Mouse (Mus musculus) lung, adult 2 months (tissue): ENCODE measurements at regions not wholly inside any gene's neighbourhood (a gene's known extent, or its start where the extent isn't known, plus 50 kb on each side); places are given as distances from the start of the nearest gene placed in this dataset.

Experiments used
- DNase-seq: peaks from one replicate; pipeline ENCODE4 v3.0.0; 2022
- H3K4me1 ChIP-seq: fragments of 200-500 bp; 2 replicates; pipeline ENCODE4 v1.6.1; 2011; ENCODE audit warnings: low read length; ENCODE audit not compliant: control insufficient read depth, insufficient read depth
- H3K4me3 ChIP-seq: fragments of 200-500 bp; replicated peaks from 2 replicates; pipeline ENCODE3; 2011; ENCODE audit warnings: low read depth, mild to moderate bottlenecking, control low read depth, low read length; ENCODE audit errors: extremely low read depth
- CTCF ChIP-seq: fragments of 200-500 bp; IDR thresholded peaks from 2 replicates; pipeline ENCODE4 v1.5.1; 2011; ENCODE audit warnings: mild to moderate bottlenecking, low read length, control low read depth; ENCODE audit not compliant: insufficient read depth
- POLR2A ChIP-seq: fragments of 200-500 bp; IDR thresholded peaks from 2 replicates; pipeline ENCODE4 v1.6.1; 2011; ENCODE audit warnings: low read depth, mild to moderate bottlenecking, control low read depth, low read length, borderline replicate concordance; ENCODE audit errors: extremely low read depth
- WGBS: fragments of 180-500 bp; shearing (Covaris S2); methylation state at CpG from one replicate; pipeline ENCODE4 v1.1.7; 2018; 5-methylcytosine and 5-hydroxymethylcytosine counted together

DNA sequence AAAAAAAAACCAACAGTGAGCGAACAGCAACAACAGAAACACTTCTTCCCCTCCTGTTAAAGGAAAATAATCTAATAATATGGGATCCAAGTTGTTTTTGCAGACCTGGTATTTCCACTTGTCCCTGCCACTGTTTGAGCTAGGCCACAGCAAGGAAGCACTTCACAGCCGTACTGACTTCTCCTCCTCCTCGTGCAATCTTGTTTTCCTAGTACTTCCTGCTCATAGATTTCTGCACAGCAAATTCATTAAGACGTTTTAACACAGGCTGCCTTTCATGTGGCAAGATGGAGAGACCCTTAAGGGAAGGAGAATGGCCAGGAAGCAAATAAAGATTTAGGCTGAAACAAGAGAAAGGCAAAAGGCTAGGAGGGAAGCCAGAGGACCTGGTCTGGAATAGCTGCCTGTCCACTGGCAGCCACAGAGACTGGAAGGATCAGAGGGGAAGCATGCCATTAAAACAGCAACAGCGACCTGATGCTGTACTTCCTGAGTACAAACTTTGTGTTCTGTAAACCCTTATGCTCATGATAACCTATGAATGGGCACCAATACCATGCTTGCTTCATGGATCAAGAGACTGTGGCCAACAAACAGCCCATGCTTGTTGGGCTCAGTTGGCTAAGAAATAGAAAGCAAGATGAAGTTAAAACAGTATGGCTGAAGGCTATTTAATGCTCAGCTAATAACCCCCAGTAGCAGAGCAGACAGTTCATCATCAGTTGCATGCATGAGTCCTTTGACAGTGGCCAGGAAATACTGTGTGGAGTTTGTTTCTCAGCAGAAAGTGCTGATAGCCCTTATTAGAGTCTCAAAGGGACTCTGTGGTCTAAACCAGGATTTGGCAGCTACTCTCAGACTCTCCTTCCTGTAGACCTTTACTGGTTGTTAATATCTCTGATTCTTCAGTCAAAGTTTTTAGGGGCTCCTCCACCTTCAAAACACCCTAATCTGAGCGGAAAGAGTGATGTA lies 182.3 kb upstream of the Cited2 start:
- no peak for DNase-seq
- TF ChIP-seq CTCF (no peak), POLR2A (no peak)
- 41% methylated on average over 6 of the region's 6 CpGs for WGBS
- peaks cover 4% of the 10 kb centered on the region; the same call in 1 of the 2 replicates for H3K4me1 ChIP-seq
- no peak overlapping the region for H3K4me3 ChIP-seq

DNA sequence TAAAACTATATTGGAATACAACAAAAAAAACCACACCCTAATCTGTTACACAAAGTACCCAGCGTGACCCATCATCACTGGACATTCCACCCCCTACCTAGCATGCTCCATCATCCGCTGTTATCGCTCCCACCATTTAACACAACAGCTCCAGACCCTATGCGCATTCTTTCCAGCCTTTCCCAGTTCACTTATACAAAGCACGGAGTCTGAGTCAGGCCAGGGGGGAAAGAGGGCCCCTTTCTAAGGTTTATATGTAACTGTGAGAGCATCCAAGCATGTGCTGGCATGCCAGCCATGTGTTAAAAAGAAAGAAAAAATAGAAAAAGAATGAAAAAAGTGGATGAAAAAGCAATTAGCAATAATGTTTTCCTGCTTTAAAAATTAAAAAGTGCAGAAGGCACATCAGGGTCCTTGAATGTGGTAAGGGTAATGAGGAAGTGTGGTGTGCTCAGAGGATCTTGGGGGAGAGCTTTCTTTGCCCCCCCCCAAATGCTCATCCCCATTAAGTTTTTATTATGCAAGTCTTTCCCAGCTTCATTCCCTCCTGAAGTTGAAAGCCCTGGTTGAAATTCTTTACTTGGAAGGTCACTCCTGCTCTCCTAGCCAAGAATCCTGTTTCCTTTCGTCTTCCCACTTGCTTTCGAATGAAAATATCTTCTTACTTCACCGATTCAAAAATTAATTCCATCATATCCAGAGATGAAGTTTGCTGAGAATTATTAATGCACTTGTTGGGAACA lies 180.7 kb upstream of the Cited2 start:
- 72% methylated on average over 8 of the region's 8 CpGs for WGBS
- H3K4me1 ChIP-seq: peaks cover 4% of the 10 kb centered on the region; the same call in 1 of the 2 replicates
- TF ChIP-seq POLR2A (no peak), CTCF (no peak)
- H3K4me3 ChIP-seq: no peak overlapping the region
- DNase-seq: no peak

DNA sequence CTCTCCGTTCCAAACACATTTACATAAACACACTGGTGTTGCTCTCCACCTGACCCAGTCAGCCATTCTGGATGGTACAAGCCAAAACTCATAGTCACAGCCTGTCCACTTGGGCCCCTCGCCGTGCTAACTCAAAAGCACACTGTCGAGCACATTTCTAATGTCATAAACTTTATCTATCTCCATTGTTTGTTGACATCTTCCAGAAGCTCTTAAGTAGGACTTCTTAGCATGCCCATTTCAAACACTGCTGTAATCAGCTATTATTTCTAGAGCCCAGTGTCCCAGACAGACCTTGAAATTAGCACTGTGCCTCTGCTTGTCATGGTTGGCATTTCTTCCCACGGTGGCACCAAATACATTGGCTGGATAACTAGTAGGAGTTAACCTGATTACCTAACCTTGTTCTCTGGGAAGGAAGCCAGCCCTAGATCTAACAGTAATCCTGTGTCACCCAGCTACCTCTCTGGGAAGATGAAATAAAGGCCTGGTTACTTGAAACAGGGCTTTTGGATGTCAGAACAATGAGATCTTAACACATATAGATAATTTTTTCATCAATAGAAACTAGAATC lies 180.1 kb upstream of the Cited2 start:
- H3K4me1 ChIP-seq: peaks cover 4% of the 10 kb centered on the region; the same call in 1 of the 2 replicates
- TF ChIP-seq CTCF: no peak
- no peak for DNase-seq
- 50% methylated on average over 5 of the region's 5 CpGs for WGBS
- H3K4me3 ChIP-seq: no peak overlapping the region

DNA sequence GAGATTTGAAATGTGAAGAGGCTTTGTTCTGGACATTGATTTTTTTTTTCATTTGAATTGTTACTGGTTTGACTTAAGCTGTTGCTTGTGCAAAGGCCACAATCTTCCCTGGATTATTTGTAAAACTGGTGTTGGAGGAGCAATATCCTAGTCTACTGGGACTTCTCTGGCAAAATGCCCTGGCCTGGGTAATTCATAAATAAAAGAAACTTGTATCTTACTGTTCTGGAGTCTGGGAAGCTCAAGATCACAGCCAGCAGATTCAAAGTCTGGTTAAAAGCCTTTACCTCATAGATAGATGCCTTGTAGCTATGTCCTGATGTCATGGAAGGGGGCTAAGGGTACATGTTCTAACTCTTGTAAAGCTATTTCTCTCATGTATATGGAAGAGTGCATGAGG lies 177.7 kb upstream of the Cited2 start:
- DNase-seq: no peak
- peaks cover 4% of the 10 kb centered on the region; the same call in 1 of the 2 replicates for H3K4me1 ChIP-seq
- TF ChIP-seq CTCF: no peak
- TF ChIP-seq POLR2A: no peak
- H3K4me3 ChIP-seq: no peak overlapping the region

DNA sequence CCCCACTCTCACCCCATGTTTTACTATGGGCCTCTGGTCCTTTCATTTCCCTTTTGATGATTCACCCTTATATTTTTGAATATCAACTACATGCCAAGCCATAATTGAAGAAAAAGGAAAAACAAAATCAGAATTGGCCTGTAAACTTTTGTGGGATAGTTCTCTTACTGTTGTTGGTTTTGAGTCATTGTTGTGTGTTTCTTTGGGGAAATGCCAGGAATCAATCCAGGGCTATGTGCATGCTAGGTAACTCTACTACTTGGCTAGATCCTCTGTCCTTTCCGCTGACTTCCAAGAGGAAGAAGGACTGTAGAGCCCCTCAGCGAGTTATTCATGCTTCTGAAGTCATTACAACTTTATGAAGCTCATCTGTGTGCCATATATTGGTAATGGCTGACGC lies 175.0 kb upstream of the Cited2 start:
- 94% methylated on average over 3 of the region's 3 CpGs for WGBS
- peaks cover 3% of the 10 kb centered on the region for H3K4me1 ChIP-seq
- no peak overlapping the region for H3K4me3 ChIP-seq
- TF ChIP-seq POLR2A (no peak), CTCF (no peak)
- DNase-seq: no peak

DNA sequence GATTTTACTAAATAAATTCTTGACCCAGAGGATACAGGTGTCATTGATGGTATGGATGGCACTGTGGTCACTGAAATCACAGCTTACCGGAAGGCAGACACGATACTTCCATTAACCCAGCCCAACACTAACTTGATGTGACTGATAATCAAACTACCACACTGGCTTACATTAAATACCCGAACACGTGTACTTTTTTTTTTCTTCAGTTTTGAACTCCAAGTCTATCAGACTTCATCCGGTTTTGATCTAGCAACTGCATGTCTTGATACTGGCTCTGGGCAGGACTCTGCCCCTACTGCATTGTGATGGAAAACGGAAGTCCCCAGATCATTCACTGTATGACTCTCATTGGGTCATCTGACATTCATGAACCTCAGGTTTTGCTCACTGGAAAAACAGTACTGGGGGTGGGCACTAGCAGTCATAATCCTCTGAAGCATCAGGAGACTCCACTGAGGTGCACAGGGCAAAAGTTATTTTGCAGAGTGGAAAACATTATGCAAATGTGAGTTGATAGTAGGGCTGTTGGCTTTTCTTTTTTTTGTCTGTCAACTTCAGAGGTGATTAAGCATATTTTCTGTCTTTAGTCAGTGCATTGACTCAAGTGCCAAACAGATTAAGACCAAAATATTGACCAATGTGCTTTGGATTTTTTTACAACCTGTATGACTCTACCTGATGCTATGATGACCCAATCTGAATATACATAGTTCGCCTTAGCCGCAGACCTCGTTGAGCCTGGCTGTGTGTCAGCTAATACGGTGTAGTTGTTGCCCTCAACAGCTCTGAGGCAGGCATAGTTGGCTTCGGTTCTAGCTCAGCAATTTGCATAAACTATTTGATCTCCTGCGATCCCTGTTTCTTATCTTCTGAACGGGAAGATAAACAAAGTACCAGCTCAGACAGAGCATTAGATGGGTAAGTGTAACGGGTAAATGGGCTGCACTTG lies 174.1 kb upstream of the Cited2 start:
- TF ChIP-seq POLR2A (no peak), CTCF (no peak)

DNA sequence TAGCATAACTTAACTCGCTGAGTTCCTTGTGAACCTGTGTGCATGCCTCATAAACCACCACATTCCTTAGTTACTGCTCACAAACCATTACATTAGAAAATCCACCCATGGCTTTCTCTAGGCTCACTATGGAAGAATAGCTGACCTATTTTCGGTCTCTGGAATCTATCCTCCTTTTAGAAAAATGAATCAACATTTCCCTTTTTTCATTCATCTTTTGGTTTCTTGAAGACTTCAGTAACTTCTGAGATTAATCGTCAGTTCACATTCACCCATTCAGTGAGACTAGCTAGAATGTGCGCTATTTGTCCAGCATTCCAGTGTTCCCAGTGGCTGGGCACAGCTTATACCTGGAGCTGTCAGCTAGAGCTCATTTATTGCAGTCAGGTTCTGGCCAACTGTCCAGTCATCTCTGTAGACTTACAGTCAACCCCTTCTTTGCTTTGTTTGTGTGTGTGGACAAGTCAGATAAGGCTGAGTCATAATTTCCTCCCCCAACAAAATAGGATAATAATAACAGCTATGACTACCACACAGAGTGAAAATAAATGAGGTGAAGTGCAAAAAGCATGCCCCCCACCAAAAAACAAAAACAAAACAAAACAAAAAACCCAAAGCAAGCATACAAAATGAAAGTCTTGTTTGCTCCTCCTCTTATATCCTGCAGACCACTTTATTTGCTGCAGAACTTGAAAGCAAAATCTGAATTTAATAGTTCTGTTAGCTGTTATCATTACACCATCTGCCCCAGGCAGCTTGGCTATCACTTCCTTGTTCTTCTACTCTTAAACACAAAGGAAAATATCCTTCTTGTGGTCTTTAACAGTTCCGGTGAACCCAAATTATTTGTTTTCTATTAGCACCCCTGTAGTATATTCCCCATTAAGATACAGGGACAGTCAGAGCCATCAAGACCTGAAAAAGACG lies 173.0 kb upstream of the Cited2 start:
- no peak overlapping the region for H3K4me3 ChIP-seq
- no peak for TF ChIP-seq POLR2A
- no peak for TF ChIP-seq CTCF
- peaks cover 2% of the 10 kb centered on the region for H3K4me1 ChIP-seq
- 75% methylated on average over 6 of the region's 6 CpGs for WGBS
- DNase-seq: no peak

More for the DNA sequence above, 174.1 kb upstream of the Cited2 start:
- WGBS: 69% methylated on average over 14 of the region's 14 CpGs
- Histone ChIP-seq H3K4me3 (no peak overlapping the region), H3K4me1 (peaks cover 2% of the 10 kb centered on the region)
- DNase-seq: no peak

DNA sequence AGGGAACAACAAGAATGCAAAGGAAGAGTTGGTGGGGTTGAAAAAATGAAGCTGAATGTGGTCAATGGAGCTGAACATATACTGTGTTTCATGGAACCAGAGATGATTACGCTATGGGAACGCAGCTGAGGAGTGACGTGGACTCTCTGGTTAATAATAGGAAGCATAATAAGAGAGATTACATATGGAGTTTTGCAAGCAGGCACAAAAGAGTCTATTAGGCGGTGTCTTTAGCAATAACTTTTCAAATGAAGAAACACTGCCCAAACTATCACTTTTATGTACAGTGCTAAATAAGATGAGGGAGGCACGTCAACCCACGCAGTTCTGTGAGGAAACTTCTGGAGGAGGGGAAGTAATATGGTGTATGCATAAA lies 172.4 kb upstream of the Cited2 start:
- WGBS: 86% methylated on average over 6 of the region's 6 CpGs
- no peak for TF ChIP-seq CTCF
- Histone ChIP-seq H3K4me3 (no peak overlapping the region), H3K4me1 (peaks cover 2% of the 10 kb centered on the region)
- no peak for DNase-seq

DNA sequence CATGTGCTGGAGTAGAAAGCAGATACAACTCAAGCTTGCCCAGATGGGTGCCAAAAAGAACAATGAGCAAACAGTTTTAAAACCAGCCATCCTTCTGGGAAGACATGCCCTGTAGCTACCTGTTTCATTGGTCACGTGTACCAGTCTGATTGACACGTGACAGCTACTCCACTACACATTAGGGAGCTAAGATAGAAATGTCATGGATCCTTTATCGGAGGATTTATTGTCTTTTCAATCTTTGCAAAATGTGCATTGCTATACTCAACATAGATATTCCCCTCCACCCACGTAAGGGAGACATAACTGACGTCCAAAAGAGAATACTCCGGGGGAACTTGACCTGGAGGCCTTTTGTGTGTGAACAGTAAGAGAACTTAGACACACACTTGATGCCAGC lies 171.1 kb upstream of the Cited2 start:
- TF ChIP-seq CTCF: no peak
- no peak for TF ChIP-seq POLR2A
- WGBS: 66% methylated on average over 6 of the region's 6 CpGs
- DNase-seq: no peak
- no peak overlapping the region for H3K4me3 ChIP-seq
- peaks cover 2% of the 10 kb centered on the region for H3K4me1 ChIP-seq
